ENCODE assay signal across 30 mouse cellular contexts in the genomic region with DNA sequence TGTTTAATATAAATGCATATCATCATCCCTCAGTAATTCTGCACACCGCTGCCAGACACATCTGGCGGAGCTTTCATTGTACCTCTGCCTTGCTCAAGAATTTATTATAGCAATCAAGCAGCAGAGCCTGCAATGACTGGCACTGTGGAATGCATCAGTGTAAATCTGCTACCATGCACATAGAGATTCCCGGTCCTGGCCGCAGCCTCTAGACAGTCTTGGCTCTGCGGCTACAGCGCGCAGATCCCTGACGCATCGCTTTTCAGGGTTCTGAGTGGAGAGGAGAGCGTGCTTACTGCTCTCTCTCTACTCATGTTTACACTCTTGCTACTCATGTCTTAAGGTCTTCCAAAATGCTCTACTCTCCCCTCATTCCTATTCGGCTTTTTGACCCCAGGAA. TPM values are rescaled to one million over a fixed set of nuclear protein-coding genes. Genes with fewer than 3 reads are reported as not detected.
A peak's percentile ranks its signal among the peaks of the same experiment; 100 is the strongest.
DNase-seq lines count a peak whose midpoint lies in the region; ATAC-seq and TF ChIP-seq lines count a peak whose summit lies in the region.
"Had no signal": no experiment of that assay in that cellular context is flagged by ENCODE, and none has a peak within 500 bp of the region (broad histone marks: within the 10 kb centered on the region; RNA-seq: fewer than 3 reads in every experiment).

No protein-coding gene starts in this region.

- H3K4me3 ChIP-seq in hindbrain, embryonic 14.5 days (replicated peaks; ENCODE audit: low read length) = no peak overlapping the region
- H3K4me3 ChIP-seq in hindbrain, embryonic 11.5 days (ENCODE audit: low read depth, low read length) = no peak overlapping the region
- H3K4me3 ChIP-seq in midbrain, embryonic 14.5 days (replicated peaks; ENCODE audit: low read depth, low read length) = no peak overlapping the region
- H3K4me3 ChIP-seq in midbrain, postnatal 0 days (ENCODE audit: low read depth, low read length) = no peak overlapping the region
- no peak overlapping the region for H3K4me3 ChIP-seq in neural tube, embryonic 15.5 days (replicated peaks)
- H3K4me3 ChIP-seq: limb, embryonic 12.5 days; liver, embryonic 15.5 days; myocyte had no signal

- no peaks in the 10 kb centered on the region for H3K27me3 ChIP-seq in hindbrain, embryonic 14.5 days (ENCODE audit: control insufficient read depth, insufficient read depth, low read length)
- no peaks in the 10 kb centered on the region for H3K27me3 ChIP-seq in hindbrain, embryonic 11.5 days (ENCODE audit: control insufficient read depth, insufficient read depth, low read length)
- no peaks in the 10 kb centered on the region for H3K27me3 ChIP-seq in midbrain, embryonic 14.5 days (ENCODE audit: control insufficient read depth, insufficient read depth, low read length)
- no peaks in the 10 kb centered on the region for H3K27me3 ChIP-seq in midbrain, postnatal 0 days (ENCODE audit: insufficient read depth, low read length)
- H3K27me3 ChIP-seq in neural tube, embryonic 15.5 days (replicated peaks) = no peaks in the 10 kb centered on the region
- H3K27me3 ChIP-seq: CH12.LX; limb, embryonic 12.5 days; liver, embryonic 15.5 days had no signal

- TF ChIP-seq CTCF in midbrain, postnatal 0 days (IDR thresholded peaks at IDR 0.05) = no peak

- 63% methylated on average over 11 of the region's 11 CpGs for WGBS in hindbrain, embryonic 14.5 days
- WGBS in hindbrain, embryonic 11.5 days = 91% methylated on average over 11 of the region's 11 CpGs
- WGBS in midbrain, embryonic 14.5 days = 80% methylated on average over 11 of the region's 11 CpGs
- WGBS in midbrain, postnatal 0 days = 82% methylated on average over 11 of the region's 11 CpGs
- 33% methylated on average over 11 of the region's 11 CpGs for WGBS in neural tube, embryonic 15.5 days

- 0 out of 2 replicates have a peak overlapping the region, but pooled peaks have one; percentile 43 for H3K27ac ChIP-seq in hindbrain, embryonic 14.5 days
- no peak overlapping the region for H3K27ac ChIP-seq in hindbrain, embryonic 11.5 days (ENCODE audit: low read depth, low read length)
- H3K27ac ChIP-seq in midbrain, embryonic 14.5 days (replicated peaks; ENCODE audit: low read depth, low read length) = no peak overlapping the region
- H3K27ac ChIP-seq in midbrain, postnatal 0 days (ENCODE audit: low read depth, low read length) = no peak overlapping the region
- peak overlapping the region; percentile 64 for H3K27ac ChIP-seq in neural tube, embryonic 15.5 days (replicated peaks)
- H3K27ac ChIP-seq: limb, embryonic 12.5 days; liver, embryonic 15.5 days; macrophage had no signal

- H3K4me1 ChIP-seq in hindbrain, embryonic 14.5 days (replicated peaks; ENCODE audit: control insufficient read depth, insufficient read depth, low read length) = peaks cover 13% of the 10 kb centered on the region; the same call in 1 of the 2 replicates
- H3K4me1 ChIP-seq in hindbrain, embryonic 11.5 days (replicated peaks; ENCODE audit: control insufficient read depth, insufficient read depth, low read length) = no peaks in the 10 kb centered on the region
- no peaks in the 10 kb centered on the region for H3K4me1 ChIP-seq in midbrain, embryonic 14.5 days (ENCODE audit: control insufficient read depth, insufficient read depth, low read length)
- no peaks in the 10 kb centered on the region for H3K4me1 ChIP-seq in midbrain, postnatal 0 days (ENCODE audit: insufficient read depth, low read length)
- peaks cover 21% of the 10 kb centered on the region for H3K4me1 ChIP-seq in neural tube, embryonic 15.5 days
- H3K4me1 ChIP-seq: liver, embryonic 15.5 days had no signal

- DNase-seq in hindbrain, embryonic 14.5 days (ENCODE audit: low spot score) = peak; percentile 31
- DNase-seq in hindbrain, embryonic 11.5 days (ENCODE audit: low spot score) = no peak
- DNase-seq in midbrain, embryonic 14.5 days = peak; percentile 22
- DNase-seq in midbrain, postnatal 0 days (ENCODE audit: low spot score) = no peak
- peak; percentile 12 for DNase-seq in forelimb bud, embryonic 11.5 days (ENCODE audit: low read depth, low spot score)
- DNase-seq in thymus, postnatal 0 days (ENCODE audit: low spot score) = no peak
- no peak for DNase-seq in heart, adult 9 months (ENCODE audit: low spot score in 2 of 2)
- DNase-seq: adrenal gland, postnatal 36 days; cerebellum, adult 18-20 months; cerebellum, postnatal 25 days; embryo, embryonic 11 days; heart, adult 18-20 months; heart, postnatal 4 days; kidney, adult 8-10 months; kidney, postnatal 14 days; layer of hippocampus, adult 9-11 months; right cerebral cortex, adult 18-20 months; thymus, postnatal 14 days had no signal

- H3K36me3 ChIP-seq in hindbrain, embryonic 14.5 days (replicated peaks; ENCODE audit: control insufficient read depth, insufficient read depth) = no peaks in the 10 kb centered on the region
- no peaks in the 10 kb centered on the region for H3K36me3 ChIP-seq in hindbrain, embryonic 11.5 days (ENCODE audit: control insufficient read depth, insufficient read depth, low read length)
- H3K36me3 ChIP-seq in midbrain, embryonic 14.5 days (ENCODE audit: control insufficient read depth, insufficient read depth, low read length) = no peaks in the 10 kb centered on the region
- no peaks in the 10 kb centered on the region for H3K36me3 ChIP-seq in midbrain, postnatal 0 days (ENCODE audit: insufficient read depth, low read length)
- H3K36me3 ChIP-seq in neural tube, embryonic 15.5 days = no peaks in the 10 kb centered on the region
- H3K36me3 ChIP-seq: limb, embryonic 12.5 days; liver, embryonic 15.5 days had no signal

- H3K9ac ChIP-seq in hindbrain, embryonic 14.5 days = no peak overlapping the region
- H3K9ac ChIP-seq in hindbrain, embryonic 11.5 days (ENCODE audit: low read depth, low read length) = no peak overlapping the region
- no peak overlapping the region; the same call in 1 of the 2 replicates for H3K9ac ChIP-seq in midbrain, embryonic 14.5 days (replicated peaks; ENCODE audit: low read length)
- no peak overlapping the region for H3K9ac ChIP-seq in midbrain, postnatal 0 days (replicated peaks; ENCODE audit: low read length, poor library complexity, severe bottlenecking)
- H3K9ac ChIP-seq in neural tube, embryonic 15.5 days (replicated peaks) = no peak overlapping the region
- H3K9ac ChIP-seq: limb, embryonic 12.5 days; liver, embryonic 15.5 days had no signal

- no peaks in the 10 kb centered on the region for H3K9me3 ChIP-seq in hindbrain, embryonic 14.5 days (ENCODE audit: control insufficient read depth, low read length)
- H3K9me3 ChIP-seq in hindbrain, embryonic 11.5 days (ENCODE audit: control insufficient read depth, low read length) = no peaks in the 10 kb centered on the region
- no peaks in the 10 kb centered on the region for H3K9me3 ChIP-seq in midbrain, embryonic 14.5 days (ENCODE audit: control insufficient read depth, low read length)
- H3K9me3 ChIP-seq in midbrain, postnatal 0 days (ENCODE audit: low read length) = no peaks in the 10 kb centered on the region
- no peaks in the 10 kb centered on the region for H3K9me3 ChIP-seq in neural tube, embryonic 15.5 days (replicated peaks)
- H3K9me3 ChIP-seq: limb, embryonic 12.5 days; liver, embryonic 15.5 days had no signal

- peak overlapping the region; percentile 21; the same call in 1 of the 2 replicates for H3K4me2 ChIP-seq in hindbrain, embryonic 14.5 days (replicated peaks)
- H3K4me2 ChIP-seq in hindbrain, embryonic 11.5 days (replicated peaks; ENCODE audit: low read depth, low read length) = no peak overlapping the region
- no peak overlapping the region for H3K4me2 ChIP-seq in midbrain, embryonic 14.5 days (ENCODE audit: low read length)
- no peak overlapping the region for H3K4me2 ChIP-seq in midbrain, postnatal 0 days (ENCODE audit: low read depth, low read length, poor library complexity, severe bottlenecking)
- H3K4me2 ChIP-seq in neural tube, embryonic 15.5 days = peak overlapping the region; percentile 43
- H3K4me2 ChIP-seq: limb, embryonic 12.5 days; liver, embryonic 15.5 days; midbrain, embryonic 11.5 days had no signal

- ATAC-seq in hindbrain, embryonic 14.5 days (ENCODE audit: low FRiP score) = no peak; the same call in 1 of the 2 replicates
- no peak for ATAC-seq in hindbrain, embryonic 11.5 days (ENCODE audit: low FRiP score)
- no peak for ATAC-seq in midbrain, embryonic 14.5 days (ENCODE audit: low FRiP score, low TSS enrichment)
- ATAC-seq in midbrain, postnatal 0 days (ENCODE audit: low FRiP score) = no peak
- peak; percentile 89 for ATAC-seq in neural tube, embryonic 15.5 days (ENCODE audit: low FRiP score)

RNA-seq across cellular contexts. Expression of a gene that starts 28.3 kb away (rescaled TPM):
- 0.17 TPM in 1 of 2 replicates, not detected in the other for polyA plus RNA-seq in hindbrain, embryonic 14.5 days (2014; fragmentation: Nextera tagmentation; extraction: Ambion mirVana)
- polyA plus RNA-seq in hindbrain, embryonic 11.5 days (2014; fragmentation: Nextera tagmentation; extraction: Ambion mirVana) = not detected in 2 replicates
- not detected in 2 replicates for polyA plus RNA-seq in midbrain, embryonic 14.5 days (2014; fragmentation: Nextera tagmentation; extraction: Ambion mirVana)
- not detected in 2 replicates for total RNA-seq in midbrain, postnatal 0 days (2014; rRNA removed)
- 0.20 TPM in 1 of 2 replicates, not detected in the other for polyA plus RNA-seq in midbrain, postnatal 0 days (2015; fragmentation: Nextera tagmentation; extraction: Ambion mirVana)
- polyA plus RNA-seq in neural tube, embryonic 15.5 days (2015; fragmentation: Nextera tagmentation; extraction: Ambion mirVana) = 0.23 TPM in 1 of 2 replicates, not detected in the other
- polyA plus RNA-seq in thymus, postnatal 0 days (2015; fragmentation: Nextera tagmentation; extraction: Ambion mirVana) = 0.34 TPM in 1 of 2 replicates, not detected in the other
- total RNA-seq: adrenal gland, postnatal 36 days; CH12.LX; gastrocnemius, adult 8-10 months; heart, adult 18-20 months; heart, postnatal 4 days; MEL had no signal
- polyA plus RNA-seq: embryonic facial prominence, embryonic 14.5 days; heart, embryonic 14.5 days; limb, embryonic 12.5 days; macrophage; midbrain, embryonic 11.5 days; myocyte; small intestine, adult 2 months had no signal

Comparison
In these comparisons a context has a peak if more than half of its experiments do, and no peak if none do; other contexts are left out.
1. DNase-seq: peak in hindbrain, embryonic 14.5 days (single experiment), midbrain, embryonic 14.5 days (single experiment) and forelimb bud, embryonic 11.5 days (single experiment); none in hindbrain, embryonic 11.5 days (single experiment), midbrain, postnatal 0 days (single experiment), thymus, postnatal 0 days (single experiment) and heart, adult 9 months (0 of 2).
2. H3K27ac ChIP-seq: peak in hindbrain, embryonic 14.5 days (single experiment) and neural tube, embryonic 15.5 days (single experiment); none in hindbrain, embryonic 11.5 days (single experiment), midbrain, embryonic 14.5 days (single experiment) and midbrain, postnatal 0 days (single experiment).
3. H3K4me2 ChIP-seq: peak in hindbrain, embryonic 14.5 days (single experiment) and neural tube, embryonic 15.5 days (single experiment); none in hindbrain, embryonic 11.5 days (single experiment), midbrain, embryonic 14.5 days (single experiment) and midbrain, postnatal 0 days (single experiment).